Mouse (Mus musculus) gastrocnemius, postnatal 4 days (tissue): ENCODE data around the gene Tc2n. TPM values are rescaled to one million over a fixed set of nuclear protein-coding genes. Genes with fewer than 3 reads are reported as not detected.

Experiments used
- total RNA-seq, 2 experiments: library from RNA; stranded (reverse); gene quantifications; 2 replicates each; pipeline ENCODE4 v1.2.3; 2021

Gene Tc2n
- total RNA-seq, 2 experiments from 2014 or later: 0.44 to 0.81 TPM

Other genes starting within 250 kb of the Tc2n start
- gene Fbln5, start 100.5 kb upstream of the Tc2n start, total RNA-seq: 100 to 1,000 TPM in 1 of 2 experiments, 10 to 100 TPM in 1; 94.9 to 100 TPM
- 10 to 100 TPM; 29.4 to 31.4 TPM for gene Trip11, start 194.7 kb upstream of the Tc2n start, total RNA-seq
- 1 to 10 TPM; 7.0 to 7.6 TPM for gene Atxn3, start 239.7 kb upstream of the Tc2n start, total RNA-seq